Mouse (Mus musculus) liver, embryonic 12.5 days (tissue): Measurements from ENCODE around the gene Yy1. TPM values are rescaled to one million over a fixed set of nuclear protein-coding genes. Genes with fewer than 3 reads are reported as not detected.
A peak's percentile ranks its signal among the peaks of the same experiment; 100 is the strongest.

Source experiments
- microRNA counts: library from miRNA; unstranded; fragments of <30 nt; microRNA quantifications from one replicate; lab custom pipeline; 2017
- microRNA-seq: library from miRNA; unstranded; fragments of <30 nt; microRNA quantifications from one replicate; pipeline ENCODE4, GENCODE M21; 2017
- polyA plus RNA-seq: library from polyadenylated mRNA; unstranded; fragments of >200 nt; fragmentation: Nextera tagmentation; extraction: Ambion mirVana; gene quantifications from 2 replicates; pipeline ENCODE4 v1.2.1, GENCODE M21; 2016

Yy1 gene
- polyA plus RNA-seq, 1 experiment from 2014 or later = 13.1 TPM

MicroRNA genes within 50 kb of the gene (microRNA counts, 519-probe panel; counts per million panel counts)
- microRNA mmu-miR-345-3p (lab: Ali Mortazavi, UCI) = 582 counts per million, percentile 70 among the panel's probes with 10 or more counts
- 582 counts per million, percentile 70 among the panel's probes with 10 or more counts for microRNA mmu-miR-345-5p (lab: Ali Mortazavi, UCI)

Small RNA genes within 50 kb of the gene (microRNA-seq; reads per million reads assigned to microRNA genes)
- gene Mir345 = 124 reads per million, percentile 48 among the genes with 10 or more reads in this experiment

Other genes with a start within 250 kb of the Yy1 start
- gene Evl, start 238.3 kb upstream of the Yy1 start, polyA plus RNA-seq = 12.9 and 14.7 TPM in 2 replicates
- 0.15 and 0.42 TPM in 2 replicates for gene Degs2, start 90.7 kb upstream of the Yy1 start, polyA plus RNA-seq
- gene Slc25a29, start 42.9 kb downstream of the Yy1 start, polyA plus RNA-seq = 1.6 and 1.8 TPM in 2 replicates
- 2.4 and 2.7 TPM in 2 replicates for gene Slc25a47, start 43.1 kb downstream of the Yy1 start, polyA plus RNA-seq
- 5.2 and 5.3 TPM in 2 replicates for gene Wdr25, start 100.7 kb downstream of the Yy1 start, polyA plus RNA-seq
- 58.8 and 61.7 TPM in 2 replicates for gene Wars, start 101.2 kb downstream of the Yy1 start, polyA plus RNA-seq